Mouse (Mus musculus) spleen, embryonic (tissue): ENCODE results near the gene Phf11a.
"Not testable (repeated sequence)": the region's sequence is repeated elsewhere in the genome, so short reads cannot be mapped to it uniquely, and the experiment has no call there.

ENCODE experiments used
- CTCF ChIA-PET: fragments of 350-600 bp; sonication (Branson Sonifier 250); formaldehyde crosslinking; loops from one replicate; lab custom pipeline; 2022; lab: Charles Lee

The Phf11a gene

GRCm38 (mm10) chr14:59297391-59297790 lies at the start of gene Phf11a:
TSS of gene Phf11a (minus strand) at chr14:59297522.
- CTCF ChIA-PET: not testable (repeated sequence)

- CTCF ChIA-PET: interaction anchor here (0.6 kb wide), 1 partner anchor 103 kb away, joined by 3 read pairs; no protein-coding TSS in a partner anchor
These were observed 43.9 kb upstream of the Phf11a start, which contains the start of gene Phf11b for GRCm38 (mm10) chr14:59341189-59341588. TSS of gene Phf11b (minus strand) at chr14:59341351.

GRCm38 (mm10) chr14:59339541-59339940 lies 42.2 kb upstream of the Phf11a start:
- CTCF ChIA-PET: no interaction called here

GRCm38 (mm10) chr14:59336056-59336455 lies 38.7 kb upstream of the Phf11a start:
- CTCF ChIA-PET: not testable (repeated sequence)

- CTCF ChIA-PET: not testable (repeated sequence)
These were observed 33.2 kb upstream of the Phf11a start for GRCm38 (mm10) chr14:59330499-59330898.

- CTCF ChIA-PET: not testable (repeated sequence)
These were observed 22.6 kb upstream of the Phf11a start for GRCm38 (mm10) chr14:59319970-59320369.

GRCm38 (mm10) chr14:59319036-59319435 lies 21.7 kb upstream of the Phf11a start:
- CTCF ChIA-PET: not testable (repeated sequence)

GRCm38 (mm10) chr14:59291769-59292168 lies 5.6 kb downstream of the Phf11a start:
- CTCF ChIA-PET: interaction anchor here (0.6 to 0.7 kb wide), 3 partner anchors 42 to 1001 kb away, joined by 3 to 9 read pairs (median 3); no protein-coding TSS in a partner anchor

GRCm38 (mm10) chr14:59274961-59275360 lies 22.4 kb downstream of the Phf11a start:
- CTCF ChIA-PET: not testable (repeated sequence)

- CTCF ChIA-PET: no interaction called here
These were observed 37.3 kb downstream of the Phf11a start, which contains the start of gene Gm6904 for GRCm38 (mm10) chr14:59260056-59260455. TSS of gene Gm6904 (minus strand) at chr14:59260216.

GRCm38 (mm10) chr14:59255861-59256260 lies 41.5 kb downstream of the Phf11a start:
- CTCF ChIA-PET: not testable (repeated sequence)

- CTCF ChIA-PET: not testable (repeated sequence)
These were observed 47.0 kb downstream of the Phf11a start for GRCm38 (mm10) chr14:59250350-59250749.

GRCm38 (mm10) chr14:59233635-59234034 lies 63.7 kb downstream of the Phf11a start:
- CTCF ChIA-PET: interaction anchor here (0.6 kb wide), 1 partner anchor 11 kb away, joined by 6 read pairs; no protein-coding TSS in a partner anchor

- CTCF ChIA-PET: no interaction called here
These were observed 65.3 kb downstream of the Phf11a start for GRCm38 (mm10) chr14:59232003-59232402.

GRCm38 (mm10) chr14:59230331-59230966 lies 66.9 kb downstream of the Phf11a start:
- CTCF ChIA-PET: no interaction called here

GRCm38 (mm10) chr14:59229822-59230221 lies 67.5 kb downstream of the Phf11a start:
- CTCF ChIA-PET: no interaction called here
